Mouse (Mus musculus): Measurements from ENCODE around the gene Tmem120a.

Gene Tmem120a

DNA sequence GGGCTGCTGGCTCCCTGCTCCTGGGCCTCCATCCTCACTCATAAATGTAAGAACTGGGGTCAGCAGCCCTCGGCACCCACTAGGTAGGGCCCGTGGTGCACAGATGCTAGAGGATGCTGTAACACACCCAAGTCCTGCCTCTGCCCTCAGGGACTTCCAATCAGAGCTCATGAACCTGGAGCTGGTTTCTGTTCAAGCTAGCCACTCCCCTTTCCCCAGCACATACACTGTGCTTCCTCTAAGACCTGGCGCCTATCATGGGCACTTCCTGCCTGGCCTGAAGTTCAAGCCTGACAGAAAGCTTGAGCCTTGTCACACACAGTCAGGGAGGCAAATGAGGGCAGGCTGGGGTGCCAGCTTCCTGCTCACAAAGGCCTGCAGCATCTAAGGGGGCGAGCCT is 11.2 kb downstream of the Tmem120a start:
- no peak for DNase-seq (ENCODE audit: low read depth, low spot score)

DNA sequence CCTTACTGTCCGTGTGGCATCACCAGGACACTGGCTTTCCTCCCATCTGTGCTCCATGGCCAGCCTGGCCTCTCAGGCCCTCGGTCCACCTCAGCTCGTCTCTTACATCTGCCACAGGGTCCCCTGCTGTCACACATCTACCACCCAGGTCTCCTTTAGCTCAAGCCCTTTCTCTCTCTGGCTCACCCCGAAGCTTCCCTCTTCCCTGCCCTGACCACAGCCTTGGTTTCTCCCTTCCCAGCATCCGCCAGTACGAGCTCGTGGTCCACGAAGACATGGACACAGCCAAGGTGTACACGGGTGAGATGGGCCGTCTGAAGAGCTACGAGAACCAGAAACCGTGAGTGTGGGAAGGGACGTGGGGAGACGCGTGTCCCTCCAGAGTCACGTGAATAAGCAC is 12.9 kb downstream of the Tmem120a start:
- no peak for DNase-seq (ENCODE audit: low read depth, low spot score)

DNA sequence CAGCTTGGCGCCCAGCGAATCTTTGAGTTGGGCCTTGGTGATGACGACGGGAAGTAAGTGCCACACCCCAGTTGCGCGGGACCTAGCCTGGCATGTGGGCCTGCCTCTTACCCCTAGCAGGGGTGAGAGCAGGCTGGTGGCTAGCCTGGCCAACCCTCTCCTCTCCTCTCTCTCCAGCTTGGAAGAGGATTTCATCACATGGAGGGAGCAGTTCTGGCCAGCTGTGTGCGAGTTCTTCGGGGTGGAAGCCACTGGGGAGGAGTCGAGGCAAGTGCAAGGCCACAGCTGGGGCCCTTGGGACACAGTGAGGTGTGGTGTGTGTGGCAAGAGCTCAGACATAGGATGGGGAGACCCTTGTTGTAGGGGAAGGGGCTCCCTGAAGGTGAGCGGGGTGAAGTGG is 13.3 kb downstream of the Tmem120a start:
- no peak for DNase-seq (ENCODE audit: low read depth, low spot score)

DNA sequence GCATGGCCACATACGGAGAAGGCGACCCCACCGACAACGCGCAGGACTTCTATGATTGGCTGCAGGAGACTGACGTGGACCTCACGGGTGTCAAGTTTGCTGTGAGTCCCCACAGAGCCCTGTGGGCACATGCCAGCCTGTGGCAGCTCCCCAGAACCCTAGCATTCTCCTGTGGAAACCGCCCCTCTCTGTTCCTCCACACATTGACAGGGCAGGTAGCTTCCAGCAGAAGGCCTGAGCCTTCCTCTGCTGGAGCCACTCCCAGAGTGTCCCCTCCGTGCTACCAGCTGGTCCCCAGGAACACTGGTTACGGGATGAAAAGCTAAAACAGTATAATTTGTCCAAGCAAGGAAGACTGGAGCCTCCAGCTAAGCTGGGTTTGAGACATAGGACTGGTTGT is 14.0 kb downstream of the Tmem120a start:
- DNase-seq (ENCODE audit: low read depth, low spot score): no peak

DNA sequence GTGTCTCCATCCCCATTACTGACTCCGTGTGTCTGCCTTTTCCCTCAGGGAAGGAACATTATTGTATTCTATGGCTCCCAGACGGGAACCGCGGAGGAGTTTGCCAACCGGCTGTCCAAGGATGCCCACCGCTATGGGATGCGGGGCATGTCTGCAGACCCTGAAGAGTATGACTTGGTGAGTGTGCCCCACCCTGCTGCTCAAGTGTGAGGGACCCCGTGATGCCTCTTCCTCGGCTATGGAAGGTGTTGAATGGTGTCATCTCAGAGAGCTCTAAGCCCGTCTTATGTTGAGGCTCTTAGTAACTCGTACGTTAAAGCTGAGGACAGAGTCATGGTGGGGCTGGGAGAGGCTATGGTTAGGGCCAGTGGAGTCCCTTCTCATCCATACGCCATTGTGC is 14.9 kb downstream of the Tmem120a start:
- DNase-seq (ENCODE audit: low read depth, low spot score): no peak

DNA sequence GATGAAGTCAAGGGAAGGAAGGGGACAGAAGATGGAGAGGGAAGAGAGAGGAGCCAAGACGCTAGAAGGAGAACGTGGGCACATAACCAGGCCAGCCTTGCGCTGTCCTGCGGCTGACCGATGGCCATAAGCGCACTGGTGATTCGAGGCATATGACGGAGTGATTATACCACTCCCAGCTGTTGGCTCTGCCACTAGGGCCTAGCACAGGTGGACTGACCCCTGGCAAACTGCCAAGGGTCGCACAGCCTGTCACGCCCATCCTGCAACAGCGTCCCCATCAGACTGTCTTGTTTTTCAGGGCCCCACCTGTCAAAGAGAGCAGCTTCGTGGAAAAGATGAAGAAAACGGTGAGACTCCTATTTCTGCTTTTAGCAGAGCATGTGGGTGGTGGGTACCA is 15.9 kb downstream of the Tmem120a start:
- DNase-seq (ENCODE audit: low read depth, low spot score): no peak

DNA sequence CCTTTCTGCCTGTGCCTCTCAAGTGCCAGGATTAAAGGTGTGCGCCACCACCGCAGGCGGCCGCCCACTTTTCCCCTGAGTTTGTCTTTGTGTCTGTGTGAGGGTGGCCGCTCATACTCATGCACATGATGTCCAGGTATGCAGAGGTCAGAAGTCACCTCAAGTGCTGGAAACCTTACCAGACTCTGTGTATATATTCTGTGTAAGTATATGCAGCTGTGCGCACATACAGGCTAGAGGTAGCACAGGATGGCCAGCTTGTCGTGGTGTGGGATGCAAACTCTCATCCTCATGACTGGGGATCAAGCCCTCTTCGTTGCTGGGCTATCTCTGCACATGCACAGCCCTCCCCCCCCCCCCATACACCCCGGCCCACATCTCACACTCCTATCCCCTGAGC is 16.4 kb downstream of the Tmem120a start:
- no peak for DNase-seq (ENCODE audit: low read depth, low spot score)

DNA sequence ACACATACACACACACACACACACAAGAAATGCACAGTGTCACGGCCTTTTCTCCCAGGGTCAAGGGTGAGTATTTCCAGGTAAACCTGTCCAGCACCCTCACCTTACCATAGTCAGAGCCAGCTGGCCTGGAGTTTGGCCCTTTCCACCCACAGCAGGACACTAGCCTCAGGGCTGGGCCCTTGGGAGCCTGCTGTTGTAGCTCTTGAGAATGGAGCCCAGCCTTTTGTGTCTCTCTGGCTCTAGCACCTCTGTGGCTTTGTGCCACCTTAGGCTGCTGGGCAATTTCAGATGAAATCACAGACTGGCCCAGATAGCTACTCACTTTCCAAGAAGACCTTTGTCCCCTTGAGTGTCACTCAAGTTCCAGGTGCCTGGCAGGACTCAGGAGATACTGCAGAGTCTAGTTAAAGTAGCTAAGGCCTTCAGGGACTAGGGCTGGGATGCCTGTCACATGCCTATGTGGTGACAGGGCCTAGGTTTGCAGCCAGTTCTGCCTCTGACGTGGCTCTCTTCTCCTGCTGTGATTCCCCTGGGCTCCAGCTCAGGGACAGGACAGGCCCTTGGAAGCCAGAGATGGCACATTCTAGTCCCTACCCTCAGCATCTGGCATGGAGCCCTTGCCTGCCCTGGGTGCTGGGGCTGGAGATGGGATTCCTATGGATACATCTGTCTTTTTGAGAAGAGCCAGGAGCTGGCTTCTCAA is 17.5 kb downstream of the Tmem120a start:
- no peak for DNase-seq (ENCODE audit: low read depth, low spot score)

DNA sequence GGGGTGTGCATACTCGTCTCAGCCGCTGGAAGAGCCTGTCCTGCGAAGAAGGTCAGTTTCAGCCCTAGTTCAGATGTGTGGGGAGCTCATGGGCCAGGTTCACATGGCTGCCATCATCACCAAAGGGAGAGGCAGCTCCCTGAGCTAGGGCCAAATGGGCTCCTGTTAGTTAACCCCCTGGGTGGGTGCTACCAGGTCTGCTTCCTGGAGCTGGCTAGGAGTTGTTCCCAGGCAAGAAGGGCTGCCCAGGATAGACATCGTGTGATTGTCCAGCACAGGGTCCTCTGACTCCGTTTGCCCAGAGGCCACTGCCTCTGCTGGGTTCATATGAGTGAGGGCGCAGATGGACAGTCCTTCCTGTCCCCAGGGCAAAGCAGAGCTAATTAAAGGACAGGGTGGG is 18.3 kb downstream of the Tmem120a start:
- no peak for DNase-seq (ENCODE audit: low read depth, low spot score)

DNA sequence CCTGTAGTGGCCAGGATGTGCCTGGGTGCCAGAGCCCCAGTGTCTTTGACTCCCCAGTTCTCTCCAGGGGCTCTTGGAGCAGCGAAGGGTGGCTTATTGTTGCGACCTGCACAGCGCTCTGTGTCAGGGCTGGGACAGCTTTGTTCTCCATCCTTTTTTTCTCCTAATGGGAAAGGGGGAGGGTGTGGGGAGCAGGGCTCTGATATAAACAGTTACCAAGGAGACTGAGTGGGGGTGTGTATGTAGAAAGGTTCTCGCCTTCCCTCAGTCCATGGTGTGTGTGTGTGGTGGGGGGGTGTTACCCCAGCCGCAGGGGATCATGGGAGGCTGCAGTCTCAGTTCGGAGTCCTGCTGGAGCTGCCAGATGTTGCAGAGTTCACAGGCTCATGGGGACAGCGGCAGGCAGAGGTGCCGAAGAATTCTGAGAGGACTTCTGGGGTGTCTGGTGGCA is 18.8 kb downstream of the Tmem120a start:
- no peak for DNase-seq (ENCODE audit: low read depth, low spot score)

DNA sequence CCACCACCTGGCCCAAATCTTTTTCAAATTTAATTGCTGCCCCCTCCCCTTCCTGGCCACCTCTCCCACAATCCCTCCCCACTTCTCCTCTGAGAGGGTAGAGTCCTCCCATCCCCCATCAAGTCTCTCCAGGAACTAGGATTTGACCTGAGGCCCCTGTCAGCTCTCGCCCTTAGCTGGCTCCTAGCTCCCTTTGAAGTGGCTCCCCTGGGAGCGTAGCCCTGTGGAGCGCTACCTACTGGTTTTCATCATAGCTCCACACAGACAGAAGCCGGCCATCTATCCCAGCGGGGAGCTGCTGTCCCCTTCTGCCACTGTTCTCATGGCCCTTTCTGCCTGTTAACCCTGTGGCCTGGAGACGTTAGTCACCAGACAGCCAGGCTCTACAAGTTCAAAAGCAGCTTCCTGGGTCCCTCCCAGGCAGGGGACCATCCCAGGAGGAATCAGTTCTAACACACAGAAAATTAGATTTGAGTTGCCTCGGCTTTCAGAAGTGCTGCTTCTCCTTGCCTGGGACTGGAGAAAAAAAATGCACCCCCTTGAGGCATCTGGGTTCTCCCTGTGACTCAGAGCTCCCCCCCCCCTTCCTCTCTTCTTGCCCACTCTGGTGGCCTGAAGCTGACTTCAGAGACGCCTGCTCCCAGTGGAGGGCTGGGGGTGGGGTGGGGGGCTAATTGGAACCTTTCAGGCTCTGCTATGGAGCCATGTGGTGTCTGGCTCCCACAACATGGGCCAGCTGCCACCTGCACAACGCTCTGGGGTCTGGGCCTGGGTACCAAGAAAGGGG is 19.5 kb downstream of the Tmem120a start:
- DNase-seq (ENCODE audit: low read depth, low spot score): no peak

DNA sequence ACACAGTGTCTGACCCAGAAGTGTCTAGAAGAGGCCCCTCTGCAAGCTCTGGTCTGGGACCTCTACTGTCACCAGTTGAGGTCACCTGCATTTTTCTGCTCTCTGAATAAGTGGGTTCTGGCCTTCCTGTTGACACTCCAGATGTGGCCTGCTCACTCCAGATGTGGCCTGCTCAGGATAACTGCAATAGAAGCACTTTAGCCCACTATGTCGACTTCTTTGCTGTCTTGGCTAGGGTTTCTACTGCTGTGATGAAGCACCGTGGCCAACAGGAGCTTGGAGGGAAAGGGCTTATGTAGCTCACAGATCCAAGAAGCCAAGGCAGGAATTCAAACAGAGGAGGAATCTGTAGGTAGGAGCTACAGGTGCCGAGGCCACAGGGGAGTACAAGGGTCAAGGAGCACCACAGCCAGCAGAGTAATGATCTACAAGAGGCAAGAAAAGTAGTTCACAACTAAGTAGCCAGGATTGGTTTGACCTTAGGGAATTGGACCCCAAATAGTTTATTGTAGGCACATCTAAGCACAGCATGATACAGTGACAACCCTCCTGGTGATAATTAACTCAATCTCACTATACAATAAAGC is 21.0 kb downstream of the Tmem120a start:
- no peak for DNase-seq (ENCODE audit: low read depth, low spot score)

DNA sequence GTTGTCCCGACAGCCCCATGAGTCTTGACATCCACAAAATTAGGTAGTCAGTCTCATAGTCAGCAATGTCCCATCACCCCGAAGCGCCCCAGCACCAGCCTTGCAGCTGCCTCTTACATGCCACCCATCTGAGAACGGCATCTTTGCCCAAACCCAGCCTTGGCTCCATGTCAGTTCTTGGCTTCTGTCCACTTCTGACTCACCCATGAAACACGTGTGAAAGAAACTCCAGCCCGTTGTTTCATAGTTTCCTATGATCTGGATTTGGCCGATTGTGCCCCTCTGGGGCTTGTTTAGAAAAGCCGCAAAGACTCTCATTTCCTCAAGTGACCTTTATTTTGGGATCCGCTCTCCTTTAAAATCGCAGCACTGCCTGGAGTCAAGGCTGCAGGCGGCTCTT is 22.1 kb downstream of the Tmem120a start:
- DNase-seq (ENCODE audit: low read depth, low spot score): no peak

DNA sequence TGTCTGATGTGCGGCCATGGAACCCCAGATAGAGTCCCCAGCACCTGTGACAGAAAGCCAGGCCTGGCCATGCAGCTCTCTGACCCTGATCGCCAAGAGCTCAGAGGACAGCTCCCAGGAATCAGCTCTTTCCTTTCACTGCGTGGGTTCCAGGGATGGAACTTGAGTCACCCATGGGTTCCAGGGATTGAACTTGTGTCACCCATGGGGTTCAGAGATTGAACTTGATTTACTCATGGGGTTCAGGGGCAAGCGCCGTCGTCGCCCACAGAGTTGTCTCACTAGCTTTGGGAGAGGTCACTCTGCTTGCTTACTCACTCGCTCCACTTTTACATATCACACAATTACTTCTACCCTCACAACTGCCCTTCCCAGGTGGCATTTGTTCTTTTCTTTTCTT is 23.2 kb downstream of the Tmem120a start:
- DNase-seq (ENCODE audit: low read depth, low spot score): no peak

DNA sequence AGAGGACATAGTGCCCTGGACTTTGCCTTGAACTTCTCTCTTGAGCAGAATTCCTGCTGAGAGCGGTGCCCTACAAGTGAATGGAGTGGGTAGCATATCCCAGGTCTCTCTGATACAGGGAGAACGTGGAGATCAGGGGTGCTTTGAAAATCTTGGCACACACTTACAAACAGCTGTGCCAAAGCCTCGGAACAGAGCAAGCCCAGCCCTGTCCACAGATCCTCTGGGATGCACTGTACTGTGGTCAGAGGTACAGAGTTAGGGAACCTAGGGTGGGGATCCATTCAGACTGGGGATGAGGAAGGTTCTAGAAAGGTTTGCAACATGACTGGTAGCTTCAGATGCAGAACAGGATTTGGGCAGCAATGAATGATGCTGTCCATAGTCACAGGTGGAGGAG is 24.1 kb downstream of the Tmem120a start:
- DNase-seq (ENCODE audit: low read depth, low spot score): no peak

DNA sequence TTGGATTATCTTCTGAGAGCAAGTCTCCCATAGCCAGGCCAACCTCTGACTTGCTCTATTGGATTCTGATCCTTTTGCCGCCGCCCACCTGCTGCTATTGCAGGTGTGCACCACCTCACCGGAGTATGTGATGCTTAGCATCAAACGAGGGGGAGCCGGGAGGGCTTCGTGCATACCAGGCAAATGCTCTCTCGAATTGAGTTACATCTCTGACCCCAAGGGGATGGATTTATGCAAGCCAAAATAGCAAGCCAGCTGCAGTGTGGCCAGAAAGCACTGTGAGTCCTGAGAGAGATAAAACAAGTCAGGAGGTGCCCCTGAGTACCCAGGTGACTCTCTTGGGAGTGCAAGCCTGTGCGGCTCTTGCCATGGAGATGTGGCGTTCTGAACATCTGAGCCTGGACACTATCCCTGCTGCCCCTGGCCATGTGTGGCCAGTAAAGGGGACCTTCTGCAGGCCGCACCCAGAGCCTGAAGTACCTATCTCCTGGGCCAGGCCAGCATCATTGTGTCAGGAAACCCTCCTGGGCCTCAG is 24.6 kb downstream of the Tmem120a start:
- no peak for DNase-seq (ENCODE audit: low read depth, low spot score)

DNA sequence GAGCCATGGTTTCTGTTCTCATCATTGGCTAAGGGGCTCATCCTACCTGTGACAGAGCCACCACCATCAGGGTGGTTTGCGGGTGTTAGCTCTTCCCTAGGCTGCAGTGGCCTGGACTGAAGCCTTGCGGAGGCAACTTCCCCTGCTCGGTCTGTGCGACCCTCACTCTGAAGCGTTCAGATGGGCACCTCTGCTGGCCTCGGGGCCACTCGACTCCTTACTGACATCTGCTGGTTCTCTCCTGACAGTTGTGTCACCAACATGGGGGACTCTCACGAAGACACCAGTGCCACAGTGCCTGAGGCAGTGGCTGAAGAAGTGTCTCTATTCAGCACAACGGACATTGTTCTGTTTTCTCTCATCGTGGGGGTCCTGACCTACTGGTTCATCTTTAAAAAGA is 28.6 kb downstream of the Tmem120a start:
- DNase-seq (ENCODE audit: low read depth, low spot score): no peak

DNA sequence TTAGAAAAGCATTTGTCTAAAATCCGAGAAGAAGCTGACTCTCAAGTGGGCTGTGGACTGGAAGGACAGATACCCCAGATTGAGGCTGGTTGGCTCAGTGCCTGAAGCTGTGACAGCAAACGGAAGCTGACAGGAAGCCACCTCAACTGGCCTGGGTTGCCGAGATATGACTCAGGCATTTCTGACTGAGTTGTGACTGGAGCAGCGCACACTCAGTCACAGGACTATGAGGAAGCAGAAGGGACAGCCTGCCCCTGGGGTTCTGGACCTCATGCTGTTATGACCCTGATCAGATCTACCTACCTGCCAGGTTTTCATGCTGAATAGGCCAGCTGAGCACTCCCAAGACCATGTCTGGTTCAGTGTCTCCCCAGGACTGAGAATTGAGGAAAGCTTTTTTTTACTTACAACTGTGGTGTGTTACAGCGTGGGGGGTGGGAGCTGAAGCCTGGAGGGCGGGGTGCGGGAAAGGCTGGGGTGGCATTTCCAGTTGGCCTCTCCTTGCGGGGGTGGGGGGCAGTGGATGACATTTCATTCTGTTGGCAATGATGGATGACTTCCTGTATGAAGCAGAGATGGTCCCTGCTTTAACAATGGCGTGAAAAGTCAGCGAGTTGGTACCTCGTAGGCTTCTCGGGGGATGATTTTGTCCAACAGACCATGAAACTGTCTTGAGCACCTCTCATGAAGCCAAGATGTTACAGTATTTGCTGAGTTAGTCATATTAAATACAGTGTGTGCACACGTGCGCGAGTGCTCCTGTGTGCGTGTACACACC is 30.6 kb downstream of the Tmem120a start:
- peak; percentile 76 for DNase-seq (ENCODE audit: low read depth, low spot score)

DNA sequence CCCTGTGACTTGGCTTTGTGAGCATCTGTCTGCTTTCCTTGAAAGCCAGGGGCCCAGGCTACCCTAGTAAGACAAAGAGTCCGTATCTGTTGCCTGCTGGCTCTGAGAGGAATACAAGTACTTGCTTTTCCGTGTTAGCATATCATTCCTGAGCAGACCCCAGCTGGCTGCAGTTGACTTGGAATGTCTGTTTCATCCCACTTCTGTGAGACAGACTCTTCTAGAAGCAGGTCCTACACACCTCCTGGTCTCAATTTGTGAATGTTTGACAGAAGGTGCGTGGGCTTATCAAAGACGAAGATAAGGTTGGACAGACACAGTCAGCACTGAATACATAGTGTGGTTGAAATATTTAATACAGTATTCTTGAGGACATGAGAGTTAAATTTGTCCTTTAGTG is 31.4 kb downstream of the Tmem120a start:
- no peak for DNase-seq (ENCODE audit: low read depth, low spot score)

DNA sequence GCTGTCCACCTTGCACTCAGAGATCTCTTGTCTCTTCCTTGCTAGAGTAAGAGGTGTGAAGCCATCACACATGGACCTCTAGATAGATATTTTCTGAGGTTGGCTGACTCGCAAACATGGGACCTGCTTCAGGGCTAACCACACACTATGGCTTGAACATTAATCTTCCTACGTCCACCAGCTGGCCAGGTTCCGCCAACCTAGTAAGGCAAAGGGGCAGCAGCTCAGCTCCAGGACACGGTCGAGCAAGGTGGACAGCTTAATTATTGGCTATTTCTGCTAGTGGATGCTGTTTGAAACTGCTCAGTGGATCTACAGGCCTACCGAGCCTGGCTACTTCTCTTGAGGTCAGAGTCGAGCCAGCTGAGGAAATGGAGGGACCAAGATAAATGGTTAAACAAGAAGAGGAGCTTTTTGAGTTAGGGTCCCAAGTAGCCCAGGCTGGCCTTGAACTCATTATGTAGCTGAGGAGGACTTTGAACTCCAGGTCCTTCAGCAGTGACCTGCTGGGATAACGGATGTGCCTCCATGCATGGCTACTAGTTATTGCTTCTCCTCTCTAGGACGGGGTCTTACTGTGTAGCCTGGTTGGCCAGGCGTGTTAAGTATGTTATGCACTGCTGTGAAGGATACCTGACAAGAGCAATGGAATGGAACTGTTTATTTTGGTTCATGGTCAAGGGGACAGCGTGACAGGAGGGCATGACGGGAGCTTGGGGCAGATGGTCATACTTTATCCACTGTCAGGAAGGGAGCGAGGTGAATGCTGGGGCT is 32.5 kb downstream of the Tmem120a start:
- no peak for DNase-seq (ENCODE audit: low read depth, low spot score)

DNA sequence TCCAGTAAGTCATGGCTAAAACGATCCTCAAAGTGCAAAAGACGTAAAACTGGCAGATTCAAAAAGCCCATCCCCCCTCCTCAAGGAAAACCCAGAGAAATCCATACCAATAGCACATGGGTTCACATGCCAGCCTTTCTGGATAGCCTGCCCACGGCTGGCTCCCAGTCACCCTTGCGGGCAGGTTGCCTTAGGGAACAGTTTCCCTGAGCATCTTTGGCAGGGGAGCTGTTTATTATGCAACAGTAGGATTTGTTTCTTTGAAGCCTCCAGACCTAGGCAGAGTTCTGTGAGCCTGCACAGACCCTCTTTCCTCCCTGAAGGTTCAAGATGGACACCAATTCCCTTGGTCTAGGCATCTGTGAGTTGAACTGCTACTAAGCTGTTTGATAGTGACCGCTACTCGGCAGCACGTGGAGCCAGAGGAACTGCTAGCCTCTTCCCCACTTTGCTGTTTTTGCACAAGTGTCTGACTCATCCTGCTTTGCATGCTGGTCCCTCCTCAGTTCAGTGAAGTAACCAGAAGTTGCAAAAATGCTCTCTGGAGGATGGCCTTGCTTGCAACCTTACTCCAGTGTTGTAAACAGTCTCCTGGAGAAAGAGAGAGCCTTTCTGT is 33.5 kb downstream of the Tmem120a start:
- DNase-seq (ENCODE audit: low read depth, low spot score): no peak
